Mouse (Mus musculus): Measurements from ENCODE around the gene Olfr711. TPM values are rescaled to one million over a fixed set of nuclear protein-coding genes. Genes with fewer than 3 reads are reported as not detected.
"Not testable (repeated sequence)": the region's sequence is repeated elsewhere in the genome, so short reads cannot be mapped to it uniquely, and the experiment has no call there.

The Olfr711 gene
- not detected in 2 replicates for polyA plus RNA-seq (2015; fragmentation: Nextera tagmentation; extraction: Ambion mirVana)

DNA sequence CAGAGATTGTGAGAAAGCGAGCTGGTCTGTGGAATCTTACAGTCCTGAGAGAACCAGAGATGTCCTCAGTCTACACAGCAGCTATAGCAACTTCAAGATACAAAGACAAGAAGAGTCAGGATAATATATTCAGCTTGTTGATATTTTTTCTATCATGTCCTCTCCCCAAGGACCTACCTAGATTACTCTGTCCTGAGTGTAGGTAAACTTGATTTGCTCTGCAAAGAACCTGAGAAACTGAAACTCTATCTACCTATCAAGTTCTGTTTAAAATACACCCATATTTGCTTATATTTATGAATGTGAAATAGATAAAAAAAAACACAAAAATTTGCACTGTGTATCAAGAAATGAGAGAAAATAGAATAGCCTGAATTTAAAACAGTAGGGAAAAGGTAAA, at the start of gene Olfr711:
Olfr711 (minus strand) TSS at position 101 of the 400 bp plus-strand sequence.
- Histone ChIP-seq H3K27me3 (ENCODE audit: control insufficient read depth, insufficient read depth, low read depth, low read length) (no peaks in the 10 kb centered on the region), H3K27ac (ENCODE audit: low read length) (no peak within 1 kb of the TSS), H3K4me1 (ENCODE audit: control insufficient read depth, insufficient read depth, low read length) (no peaks in the 10 kb centered on the region), H3K36me3 (ENCODE audit: control insufficient read depth, insufficient read depth, low read length) (no peaks in the 10 kb centered on the region), H3K4me3 (ENCODE audit: low read depth, low read length) (no peak within 1 kb of the TSS), H3K9me3 (replicated peaks; ENCODE audit: control insufficient read depth, low read length, poor library complexity, severe bottlenecking) (no peaks in the 10 kb centered on the region), H3K4me2 (ENCODE audit: low read length) (no peak within 1 kb of the TSS), H3K9ac (ENCODE audit: low read depth, low read length) (no peak within 1 kb of the TSS)
- ATAC-seq, result no peak
- WGBS, result 57% methylated on average over 1 of the region's 1 CpGs

DNA sequence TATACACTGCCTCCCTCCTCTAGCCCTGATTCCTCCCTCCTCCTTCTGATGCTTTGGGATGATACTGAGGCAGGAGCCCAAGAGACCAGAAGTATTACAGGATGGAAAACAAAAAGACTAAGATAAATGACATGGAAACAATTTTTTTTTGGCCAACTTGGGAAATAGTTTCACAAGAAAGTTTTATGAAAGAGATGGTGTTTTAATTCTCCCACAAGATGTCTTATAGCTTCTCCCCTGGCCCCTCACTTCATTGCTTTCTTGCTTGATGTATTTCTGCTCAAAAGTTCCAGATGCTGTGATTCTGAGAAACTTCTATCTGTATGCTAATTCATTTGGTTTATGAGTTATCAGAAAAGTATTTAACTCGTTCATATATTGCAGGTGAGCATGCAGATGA, 30.7 kb upstream of the Olfr711 start, which contains the start of gene Olfr2:
Olfr2 (minus strand) TSS at position 101 of the 400 bp plus-strand sequence.
- Histone ChIP-seq H3K9me3 (replicated peaks; ENCODE audit: control insufficient read depth, low read length, poor library complexity, severe bottlenecking) (no peaks in the 10 kb centered on the region), H3K4me1 (ENCODE audit: control insufficient read depth, insufficient read depth, low read length) (no peaks in the 10 kb centered on the region), H3K9ac (ENCODE audit: low read depth, low read length) (no peak within 1 kb of the TSS), H3K4me2 (ENCODE audit: low read length) (no peak within 1 kb of the TSS), H3K36me3 (ENCODE audit: control insufficient read depth, insufficient read depth, low read length) (no peaks in the 10 kb centered on the region), H3K4me3 (ENCODE audit: low read depth, low read length) (no peak within 1 kb of the TSS), H3K27me3 (ENCODE audit: control insufficient read depth, insufficient read depth, low read depth, low read length) (no peaks in the 10 kb centered on the region), H3K27ac (ENCODE audit: low read length) (no peak within 1 kb of the TSS)
- WGBS, result 52% methylated on average over 1 of the region's 1 CpGs
- ATAC-seq, result no peak

DNA sequence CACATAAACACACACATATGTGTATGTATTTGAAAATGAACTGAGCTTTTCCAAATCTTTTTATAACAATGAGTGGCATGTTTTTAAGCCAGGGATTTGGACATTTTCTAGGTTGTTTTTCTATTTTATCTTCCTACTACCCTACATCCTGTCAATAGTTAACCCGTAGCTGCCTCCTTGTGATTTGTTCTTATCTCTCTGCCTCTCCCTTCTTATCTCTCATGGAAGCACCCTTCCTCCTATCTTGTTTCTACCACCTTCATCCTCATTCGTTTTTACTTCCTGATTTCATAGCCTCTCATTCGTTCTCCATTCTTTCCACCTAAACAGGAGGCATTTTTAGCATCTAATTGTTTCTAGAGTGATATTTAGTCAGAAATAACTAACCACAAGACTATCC, 28.9 kb upstream of the Olfr711 start:
- WGBS, result 67% methylated on average over 3 of the region's 3 CpGs
- Histone ChIP-seq H3K36me3 (ENCODE audit: control insufficient read depth, insufficient read depth, low read length) (no peaks in the 10 kb centered on the region), H3K9me3 (replicated peaks; ENCODE audit: control insufficient read depth, low read length, poor library complexity, severe bottlenecking) (no peaks in the 10 kb centered on the region), H3K9ac (ENCODE audit: low read depth, low read length) (no peak overlapping the region), H3K27ac (ENCODE audit: low read length) (no peak overlapping the region), H3K4me3 (ENCODE audit: low read depth, low read length) (no peak overlapping the region), H3K27me3 (ENCODE audit: control insufficient read depth, insufficient read depth, low read depth, low read length) (no peaks in the 10 kb centered on the region), H3K4me1 (ENCODE audit: control insufficient read depth, insufficient read depth, low read length) (no peaks in the 10 kb centered on the region), H3K4me2 (ENCODE audit: low read length) (no peak overlapping the region)
- ATAC-seq, result no peak

DNA sequence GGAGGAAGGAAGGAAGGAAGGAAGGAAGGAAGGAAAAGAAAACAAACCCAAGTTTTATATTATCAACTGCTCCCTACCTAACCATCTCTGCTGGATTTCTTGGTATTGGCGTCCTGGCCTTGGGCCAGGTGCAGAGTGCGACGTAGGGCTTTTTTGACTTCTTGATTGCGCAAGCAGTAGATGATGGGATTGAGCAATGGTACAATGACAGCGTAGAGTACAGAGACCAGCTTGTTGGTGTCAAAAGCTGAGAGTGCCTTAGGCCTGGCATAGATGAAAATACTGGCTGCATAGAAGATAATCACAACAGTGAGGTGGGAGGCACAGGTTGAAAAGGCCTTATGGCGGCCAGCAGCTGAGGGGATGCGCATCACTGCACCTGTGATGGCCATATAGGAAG, 25.5 kb upstream of the Olfr711 start:
- no peaks in the 10 kb centered on the region for H3K4me1 ChIP-seq (ENCODE audit: control insufficient read depth, insufficient read depth, low read length)
- 94% methylated on average over 7 of the region's 7 CpGs for WGBS
- no peak for ATAC-seq

DNA sequence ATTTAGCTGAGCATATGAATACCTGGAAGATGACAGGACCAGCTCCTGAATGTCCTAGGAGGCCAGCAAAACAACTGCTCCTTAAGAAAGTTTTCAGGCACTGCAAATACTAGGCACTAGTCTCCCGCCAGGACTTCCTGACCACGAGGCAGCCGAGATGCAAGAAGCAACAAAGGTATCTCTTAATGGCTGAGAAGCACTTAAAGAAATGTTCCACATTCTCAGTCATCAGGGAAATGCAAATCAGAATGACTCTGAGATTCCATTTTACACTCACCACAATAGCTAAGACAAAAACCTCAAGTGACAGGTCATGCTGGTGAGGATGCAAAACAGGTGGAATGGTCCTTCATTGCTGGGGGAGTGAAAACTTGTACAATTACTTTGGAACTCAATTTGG, 10.0 kb upstream of the Olfr711 start:
- ATAC-seq, result no peak
- no peaks in the 10 kb centered on the region; the same call in 1 of the 2 replicates for H3K9me3 ChIP-seq (replicated peaks; ENCODE audit: control insufficient read depth, low read length, poor library complexity, severe bottlenecking)
- no peaks in the 10 kb centered on the region for H3K27me3 ChIP-seq (ENCODE audit: control insufficient read depth, insufficient read depth, low read depth, low read length)
- H3K4me2 ChIP-seq (ENCODE audit: low read length), result no peak overlapping the region
- no peaks in the 10 kb centered on the region for H3K4me1 ChIP-seq (ENCODE audit: control insufficient read depth, insufficient read depth, low read length)
- no peak overlapping the region for H3K27ac ChIP-seq (ENCODE audit: low read length)
- H3K9ac ChIP-seq (ENCODE audit: low read depth, low read length), result no peak overlapping the region
- 86% methylated on average over 3 of the region's 3 CpGs for WGBS
- no peaks in the 10 kb centered on the region for H3K36me3 ChIP-seq (ENCODE audit: control insufficient read depth, insufficient read depth, low read length)
- H3K4me3 ChIP-seq (ENCODE audit: low read depth, low read length), result no peak overlapping the region

More for the DNA sequence above, 25.5 kb upstream of the Olfr711 start:
- Histone ChIP-seq H3K9me3 (replicated peaks; ENCODE audit: control insufficient read depth, low read length, poor library complexity, severe bottlenecking) (no peaks in the 10 kb centered on the region), H3K9ac (ENCODE audit: low read depth, low read length) (no peak overlapping the region), H3K4me2 (ENCODE audit: low read length) (no peak overlapping the region), H3K27ac (ENCODE audit: low read length) (no peak overlapping the region), H3K36me3 (ENCODE audit: control insufficient read depth, insufficient read depth, low read length) (no peaks in the 10 kb centered on the region), H3K4me3 (ENCODE audit: low read depth, low read length) (no peak overlapping the region), H3K27me3 (ENCODE audit: control insufficient read depth, insufficient read depth, low read depth, low read length) (no peaks in the 10 kb centered on the region)

DNA sequence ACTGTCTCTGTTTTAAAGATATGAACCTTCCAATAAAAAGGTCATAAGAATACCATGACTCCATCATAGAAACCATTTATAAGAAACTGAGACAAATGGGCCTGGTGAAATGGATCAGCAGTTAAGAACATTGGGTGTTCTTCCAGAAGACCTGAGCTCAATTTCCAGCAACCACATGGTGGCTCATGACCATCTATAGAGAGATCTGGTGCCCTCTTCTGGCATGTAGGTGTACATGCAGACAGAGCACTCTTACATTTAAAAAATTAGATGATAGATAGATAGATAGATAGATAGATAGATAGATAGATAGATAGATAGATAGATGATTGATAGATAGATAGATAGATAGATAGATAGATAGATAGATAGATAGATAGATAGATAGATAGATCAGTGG, 7.8 kb downstream of the Olfr711 start:
- not testable (repeated sequence) for H3K27me3 ChIP-seq (ENCODE audit: control insufficient read depth, insufficient read depth, low read depth, low read length); H3K9me3 ChIP-seq (replicated peaks; ENCODE audit: control insufficient read depth, low read length, poor library complexity, severe bottlenecking); ATAC-seq; H3K36me3 ChIP-seq (ENCODE audit: control insufficient read depth, insufficient read depth, low read length); H3K27ac ChIP-seq (ENCODE audit: low read length); H3K9ac ChIP-seq (ENCODE audit: low read depth, low read length); H3K4me2 ChIP-seq (ENCODE audit: low read length); H3K4me3 ChIP-seq (ENCODE audit: low read depth, low read length); H3K4me1 ChIP-seq (ENCODE audit: control insufficient read depth, insufficient read depth, low read length)

DNA sequence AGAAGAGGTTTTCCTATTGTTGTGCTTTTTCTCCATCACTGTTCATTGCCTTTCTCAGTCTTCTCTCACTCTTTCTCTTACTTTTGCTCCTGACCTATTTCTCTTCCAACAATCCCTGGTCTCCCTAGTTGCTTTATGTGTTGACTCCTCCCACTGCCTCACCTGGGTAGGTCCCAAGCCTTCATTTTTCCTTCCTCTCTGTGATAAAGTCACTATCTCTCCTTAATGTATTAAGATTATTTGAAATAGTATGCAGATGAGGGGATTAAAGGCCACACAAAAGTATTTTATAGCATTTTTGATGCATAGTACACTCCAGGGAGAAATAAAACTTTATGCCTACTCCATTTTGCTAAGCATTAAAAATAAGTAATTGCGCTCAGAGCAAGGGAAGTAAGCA, 11.4 kb downstream of the Olfr711 start, which contains the start of gene Olfr6:
Olfr6 (minus strand) TSS at position 101 of the 400 bp plus-strand sequence.
- WGBS, result 98% methylated on average over 1 of the region's 1 CpGs
- Histone ChIP-seq H3K4me1 (ENCODE audit: control insufficient read depth, insufficient read depth, low read length) (no peaks in the 10 kb centered on the region), H3K27me3 (ENCODE audit: control insufficient read depth, insufficient read depth, low read depth, low read length) (no peaks in the 10 kb centered on the region), H3K9ac (ENCODE audit: low read depth, low read length) (no peak within 1 kb of the TSS), H3K4me3 (ENCODE audit: low read depth, low read length) (no peak within 1 kb of the TSS), H3K9me3 (replicated peaks; ENCODE audit: control insufficient read depth, low read length, poor library complexity, severe bottlenecking) (0 out of 2 replicates have a peak, but pooled peaks cover 2% of the 10 kb centered on the region), H3K36me3 (ENCODE audit: control insufficient read depth, insufficient read depth, low read length) (no peaks in the 10 kb centered on the region), H3K27ac (ENCODE audit: low read length) (no peak within 1 kb of the TSS), H3K4me2 (ENCODE audit: low read length) (no peak within 1 kb of the TSS)
- no peak for ATAC-seq

DNA sequence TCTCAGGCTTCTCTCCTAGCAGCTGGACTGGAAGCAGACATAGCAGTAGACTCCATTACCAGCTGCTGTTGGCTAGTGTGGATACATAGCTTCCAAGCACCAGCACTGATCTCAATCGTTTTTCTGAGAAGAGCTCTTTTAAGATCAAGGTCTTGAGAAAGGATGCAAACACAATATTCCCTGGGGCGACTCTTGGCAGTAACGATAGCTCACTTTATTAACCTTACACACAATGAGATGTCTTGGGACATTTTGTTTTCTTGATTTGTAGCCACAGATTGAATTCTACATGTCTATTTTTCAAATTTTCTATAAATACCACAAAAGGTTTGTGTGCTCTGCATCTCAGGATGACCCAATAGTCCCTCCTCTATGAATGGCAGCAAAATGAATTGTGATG, 27.0 kb downstream of the Olfr711 start, which contains the start of gene Olfr710:
Olfr710 (minus strand) TSS at position 101 of the 400 bp plus-strand sequence.
- Histone ChIP-seq H3K9ac (ENCODE audit: low read depth, low read length) (no peak within 1 kb of the TSS), H3K9me3 (replicated peaks; ENCODE audit: control insufficient read depth, low read length, poor library complexity, severe bottlenecking) (no peaks in the 10 kb centered on the region), H3K4me3 (ENCODE audit: low read depth, low read length) (no peak within 1 kb of the TSS), H3K4me1 (ENCODE audit: control insufficient read depth, insufficient read depth, low read length) (no peaks in the 10 kb centered on the region), H3K36me3 (ENCODE audit: control insufficient read depth, insufficient read depth, low read length) (no peaks in the 10 kb centered on the region), H3K27me3 (ENCODE audit: control insufficient read depth, insufficient read depth, low read depth, low read length) (no peaks in the 10 kb centered on the region), H3K27ac (ENCODE audit: low read length) (no peak within 1 kb of the TSS), H3K4me2 (ENCODE audit: low read length) (no peak within 1 kb of the TSS)
- 82% methylated on average over 3 of the region's 3 CpGs for WGBS
- no peak for ATAC-seq

DNA sequence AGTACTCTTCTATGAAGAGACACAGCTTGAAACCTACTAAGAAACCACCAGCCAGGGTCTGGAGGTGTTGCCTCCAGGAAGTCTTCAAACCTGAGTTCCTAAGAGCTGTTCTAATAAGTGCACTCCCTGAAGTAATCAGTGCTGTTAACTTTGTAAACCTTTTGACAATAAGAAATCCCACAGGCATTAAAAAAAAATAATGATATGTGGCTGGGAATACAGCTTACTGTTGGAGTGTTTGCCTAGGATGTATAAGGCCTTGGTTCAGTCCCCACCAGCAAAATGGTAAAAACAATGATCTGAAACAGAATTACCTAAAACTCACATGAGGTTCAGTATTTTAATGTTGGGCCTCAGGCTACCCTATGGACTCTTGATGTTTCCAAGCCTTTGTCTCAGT, 43.1 kb downstream of the Olfr711 start, which contains the start of gene Olfr709-ps1:
Olfr709-ps1 (minus strand) TSS at position 101 of the 400 bp plus-strand sequence.
- no peak within 1 kb of the TSS for H3K4me2 ChIP-seq (ENCODE audit: low read length)
- no peak for ATAC-seq
- no peaks in the 10 kb centered on the region for H3K36me3 ChIP-seq (ENCODE audit: control insufficient read depth, insufficient read depth, low read length)
- no peak within 1 kb of the TSS for H3K4me3 ChIP-seq (ENCODE audit: low read depth, low read length)
- no peak within 1 kb of the TSS for H3K27ac ChIP-seq (ENCODE audit: low read length)
- no peaks in the 10 kb centered on the region for H3K4me1 ChIP-seq (ENCODE audit: control insufficient read depth, insufficient read depth, low read length)
- no peaks in the 10 kb centered on the region for H3K9me3 ChIP-seq (replicated peaks; ENCODE audit: control insufficient read depth, low read length, poor library complexity, severe bottlenecking)
- H3K27me3 ChIP-seq (ENCODE audit: control insufficient read depth, insufficient read depth, low read depth, low read length), result no peaks in the 10 kb centered on the region
- H3K9ac ChIP-seq (ENCODE audit: low read depth, low read length), result no peak within 1 kb of the TSS
